Mouse (Mus musculus): ENCODE results near the gene Olfr247.
"Not testable (repeated sequence)": the region's sequence is repeated elsewhere in the genome, so short reads cannot be mapped to it uniquely, and the experiment has no call there.

- not testable (repeated sequence) for TF ChIP-seq CTCF (IDR thresholded peaks at IDR 0.05; ENCODE audit: low read depth); EP300 (optimal IDR thresholded peaks at IDR 0.05)
Measured at GRCm38 (mm10) chr10:129972994-129973393, 2.9 kb downstream of the Olfr247 start.
